Mouse (Mus musculus): ENCODE data around the gene Swt1.

GRCm38 (mm10) chr1:151435431-151435830 lies 7.2 kb upstream of the Swt1 start:
- TF ChIP-seq CTCF (IDR thresholded peaks at IDR 0.05; ENCODE audit: control insufficient read depth, insufficient read depth, insufficient read length): no peak
- TF ChIP-seq CEBPB (IDR thresholded peaks at IDR 0.05; ENCODE audit: low read depth): no peak

All from C2C12 (cell line).